Mouse (Mus musculus) kidney, postnatal 0 days (tissue): Measurements from ENCODE around the gene H2afv. TPM values are rescaled to one million over a fixed set of nuclear protein-coding genes. Genes with fewer than 3 reads are reported as not detected.

ENCODE experiments used
- ATAC-seq: fragments of 200-750 bp; cut with Nextera tagmentation; replicated peaks from 2 replicates; pipeline ENCODE4 v1.8.0; 2017; ENCODE audit warnings: low read depth, moderate number of reproducible peaks, moderate TSS enrichment, moderate library complexity; ENCODE audit not compliant: low FRiP score
- DNase-seq: peaks from one replicate; pipeline ENCODE4 v3.0.0-alpha.2; 2016; ENCODE audit warnings: low spot score
- H3K27ac ChIP-seq: fragments of 300-500 bp; sonication (generic); 2 replicates; pipeline ENCODE4 v1.5.1; 2014; ENCODE audit warnings: mild to moderate bottlenecking
- H3K27me3 ChIP-seq: fragments of 300-500 bp; sonication (generic); 2 replicates; pipeline ENCODE4 v1.6.1; 2014; ENCODE audit warnings: low read length, mixed read lengths; ENCODE audit not compliant: insufficient read depth
- H3K36me3 ChIP-seq: fragments of 300-500 bp; sonication (generic); 2 replicates; pipeline ENCODE4 v1.6.1; 2014; ENCODE audit warnings: low read length, mixed read lengths; ENCODE audit not compliant: insufficient read depth
- H3K4me1 ChIP-seq: fragments of 300-500 bp; sonication (generic); replicated peaks from 2 replicates; pipeline ENCODE4 v1.6.1; 2014; ENCODE audit warnings: antibody characterized with exemption, low read length, mixed read lengths; ENCODE audit not compliant: insufficient read depth
- H3K4me2 ChIP-seq: fragments of 300-500 bp; sonication (generic); 2 replicates; pipeline ENCODE4 v1.6.1; 2014; ENCODE audit warnings: mild to moderate bottlenecking, low read length, moderate library complexity, mixed read lengths
- H3K4me3 ChIP-seq: fragments of 300-500 bp; sonication (generic); replicated peaks from 2 replicates; pipeline ENCODE4 v1.5.1; 2014; ENCODE audit warnings: low read depth, low read length
- H3K9ac ChIP-seq: fragments of 300-500 bp; sonication (generic); 2 replicates; pipeline ENCODE4 v1.6.1; 2014; ENCODE audit warnings: low read depth, low read length
- H3K9me3 ChIP-seq: fragments of 300-500 bp; sonication (generic); replicated peaks from 2 replicates; pipeline ENCODE4 v1.6.1; 2016; ENCODE audit warnings: low read length, inconsistent platforms, mixed read lengths
- CTCF ChIP-seq: IDR thresholded peaks from 2 replicates; pipeline ENCODE4 v1.5.1; 2016; ENCODE audit warnings: antibody characterized with exemption, low read depth, mild to moderate bottlenecking, moderate library complexity
- WGBS: fragments of 180-500 bp; shearing (Covaris S2); extraction: QIAGEN DNeasy Blood & Tissue Kit; methylation state at CpG from one replicate; pipeline ENCODE4 v1.1.7; 2014; 5-methylcytosine and 5-hydroxymethylcytosine counted together
- polyA plus RNA-seq: library from polyadenylated mRNA; unstranded; fragments of >200 nt; fragmentation: Nextera tagmentation; extraction: Ambion mirVana; gene quantifications from 2 replicates; pipeline ENCODE4 v1.2.1, GENCODE M21; 2015

Gene H2afv
- polyA plus RNA-seq, 1 experiment from 2014 or later, result 458 TPM

GRCm38 (mm10) chr11:6484244-6484959 lies 40.2 kb upstream of the H2afv start:
- Histone ChIP-seq H3K4me3 (no peak overlapping the region), H3K9ac (no peak overlapping the region), H3K4me2 (no peak overlapping the region), H3K36me3 (no peaks in the 10 kb centered on the region), H3K27me3 (no peaks in the 10 kb centered on the region), H3K27ac (no peak overlapping the region), H3K9me3 (no peaks in the 10 kb centered on the region), H3K4me1 (peaks cover 6% of the 10 kb centered on the region; the same call in 1 of the 2 replicates)
- TF ChIP-seq CTCF, result no peak
- ATAC-seq, result no peak
- 52% methylated on average over 3 of the region's 3 CpGs for WGBS
- no peak for DNase-seq

GRCm38 (mm10) chr11:6483103-6483502 lies 38.9 kb upstream of the H2afv start:
- DNase-seq, result no peak
- Histone ChIP-seq H3K27me3 (no peaks in the 10 kb centered on the region), H3K9ac (no peak overlapping the region), H3K9me3 (no peaks in the 10 kb centered on the region), H3K36me3 (no peaks in the 10 kb centered on the region), H3K4me3 (no peak overlapping the region), H3K27ac (no peak overlapping the region), H3K4me2 (no peak overlapping the region), H3K4me1 (peaks cover 6% of the 10 kb centered on the region; the same call in 1 of the 2 replicates)
- 82% methylated on average over 2 of the region's 2 CpGs for WGBS
- ATAC-seq, result no peak
- TF ChIP-seq CTCF, result no peak

- H3K4me2 ChIP-seq, result no peak overlapping the region
- peaks cover 6% of the 10 kb centered on the region; the same call in 1 of the 2 replicates for H3K4me1 ChIP-seq
- no peak overlapping the region for H3K4me3 ChIP-seq
- H3K27ac ChIP-seq, result no peak overlapping the region
- WGBS, result 50% methylated on average over 6 of the region's 6 CpGs
- H3K9ac ChIP-seq, result no peak overlapping the region
- DNase-seq (no peak), ATAC-seq (no peak)
- no peaks in the 10 kb centered on the region for H3K27me3 ChIP-seq
- H3K9me3 ChIP-seq, result no peaks in the 10 kb centered on the region
- no peaks in the 10 kb centered on the region for H3K36me3 ChIP-seq
- no peak for TF ChIP-seq CTCF
These were observed 37.5 kb upstream of the H2afv start for GRCm38 (mm10) chr11:6481669-6482185.

- WGBS, result 66% methylated on average over 13 of the region's 13 CpGs
- no peak overlapping the region for H3K4me3 ChIP-seq
- ATAC-seq (no peak), DNase-seq (no peak)
- no peak overlapping the region for H3K27ac ChIP-seq
- no peak for TF ChIP-seq CTCF
- peaks cover 6% of the 10 kb centered on the region; the same call in 1 of the 2 replicates for H3K4me1 ChIP-seq
- H3K36me3 ChIP-seq, result no peaks in the 10 kb centered on the region
- no peaks in the 10 kb centered on the region for H3K9me3 ChIP-seq
- no peak overlapping the region for H3K9ac ChIP-seq
- no peaks in the 10 kb centered on the region for H3K27me3 ChIP-seq
- H3K4me2 ChIP-seq, result no peak overlapping the region
These were observed 36.6 kb upstream of the H2afv start for GRCm38 (mm10) chr11:6480681-6481405.

GRCm38 (mm10) chr11:6480191-6480590 lies 35.9 kb upstream of the H2afv start:
- H3K9ac ChIP-seq, result no peak overlapping the region
- no peaks in the 10 kb centered on the region for H3K36me3 ChIP-seq
- no peak for TF ChIP-seq CTCF
- ATAC-seq (no peak), DNase-seq (no peak)
- no peak overlapping the region for H3K27ac ChIP-seq
- no peak overlapping the region for H3K4me3 ChIP-seq
- H3K4me2 ChIP-seq, result no peak overlapping the region
- H3K27me3 ChIP-seq, result no peaks in the 10 kb centered on the region
- WGBS, result 57% methylated on average over 7 of the region's 7 CpGs
- no peaks in the 10 kb centered on the region for H3K9me3 ChIP-seq
- peaks cover 6% of the 10 kb centered on the region; the same call in 1 of the 2 replicates for H3K4me1 ChIP-seq

GRCm38 (mm10) chr11:6479231-6479630 lies 35.0 kb upstream of the H2afv start:
- Histone ChIP-seq H3K4me3 (no peak overlapping the region), H3K4me2 (no peak overlapping the region), H3K36me3 (no peaks in the 10 kb centered on the region), H3K27me3 (no peaks in the 10 kb centered on the region), H3K27ac (no peak overlapping the region), H3K4me1 (peaks cover 2% of the 10 kb centered on the region; the same call in 1 of the 2 replicates), H3K9me3 (no peaks in the 10 kb centered on the region), H3K9ac (no peak overlapping the region)
- no peak for DNase-seq
- ATAC-seq, result no peak
- no peak for TF ChIP-seq CTCF
- WGBS, result 91% methylated on average over 2 of the region's 2 CpGs
